Mouse (Mus musculus) liver, embryonic 15.5 days (tissue): Measurements from ENCODE around the gene Fam117a. TPM values are rescaled to one million over a fixed set of nuclear protein-coding genes. Genes with fewer than 3 reads are reported as not detected.
A peak's percentile ranks its signal among the peaks of the same experiment; 100 is the strongest.

Source experiments
- ATAC-seq: fragments of 200-750 bp; cut with Nextera tagmentation; 2 replicates; pipeline ENCODE4 v1.8.0; 2017; ENCODE audit warnings: moderate number of reproducible peaks, mild to moderate bottlenecking, moderate library complexity; ENCODE audit not compliant: insufficient read depth
- H3K27ac ChIP-seq: fragments of 300-500 bp; sonication (generic); replicated peaks from 2 replicates; pipeline ENCODE4 v1.5.1; 2015; ENCODE audit warnings: mild to moderate bottlenecking, inconsistent platforms
- H3K27me3 ChIP-seq: fragments of 300-500 bp; sonication (generic); 2 replicates; pipeline ENCODE4 v1.6.1; 2015; ENCODE audit warnings: mild to moderate bottlenecking, inconsistent platforms
- H3K36me3 ChIP-seq: fragments of 300-500 bp; sonication (generic); replicated peaks from 2 replicates; pipeline ENCODE4 v1.6.1; 2015; ENCODE audit warnings: moderate library complexity, mild to moderate bottlenecking, inconsistent platforms
- H3K4me1 ChIP-seq: fragments of 300-500 bp; sonication (generic); replicated peaks from 2 replicates; pipeline ENCODE4 v1.6.1; 2015; ENCODE audit warnings: inconsistent platforms
- H3K4me2 ChIP-seq: fragments of 300-500 bp; sonication (generic); 2 replicates; pipeline ENCODE4 v1.6.1; 2015; ENCODE audit warnings: moderate library complexity, mild to moderate bottlenecking, inconsistent platforms
- H3K4me3 ChIP-seq: fragments of 300-500 bp; sonication (generic); replicated peaks from 2 replicates; pipeline ENCODE4 v1.5.1; 2015; ENCODE audit warnings: mild to moderate bottlenecking, inconsistent platforms
- H3K9ac ChIP-seq: fragments of 300-500 bp; sonication (generic); 2 replicates; pipeline ENCODE4 v1.6.1; 2015; ENCODE audit warnings: moderate library complexity, mild to moderate bottlenecking, inconsistent platforms
- H3K9me3 ChIP-seq: fragments of 300-500 bp; sonication (generic); replicated peaks from 2 replicates; pipeline ENCODE4 v1.6.1; 2016; ENCODE audit warnings: inconsistent platforms
- WGBS: fragments of 180-500 bp; shearing (Covaris S2); methylation state at CpG from one replicate; pipeline ENCODE4 v1.1.7; 2015; ENCODE audit warnings: mixed read lengths; ENCODE audit not compliant: insufficient replicate concordance; 5-methylcytosine and 5-hydroxymethylcytosine counted together
- polyA plus RNA-seq: library from polyadenylated mRNA; unstranded; fragments of >200 nt; fragmentation: Nextera tagmentation; extraction: Ambion mirVana; gene quantifications from 2 replicates; pipeline ENCODE4 v1.2.1, GENCODE M21; 2015

Gene Fam117a
- polyA plus RNA-seq, 1 experiment from 2014 or later = 75.3 TPM

DNA sequence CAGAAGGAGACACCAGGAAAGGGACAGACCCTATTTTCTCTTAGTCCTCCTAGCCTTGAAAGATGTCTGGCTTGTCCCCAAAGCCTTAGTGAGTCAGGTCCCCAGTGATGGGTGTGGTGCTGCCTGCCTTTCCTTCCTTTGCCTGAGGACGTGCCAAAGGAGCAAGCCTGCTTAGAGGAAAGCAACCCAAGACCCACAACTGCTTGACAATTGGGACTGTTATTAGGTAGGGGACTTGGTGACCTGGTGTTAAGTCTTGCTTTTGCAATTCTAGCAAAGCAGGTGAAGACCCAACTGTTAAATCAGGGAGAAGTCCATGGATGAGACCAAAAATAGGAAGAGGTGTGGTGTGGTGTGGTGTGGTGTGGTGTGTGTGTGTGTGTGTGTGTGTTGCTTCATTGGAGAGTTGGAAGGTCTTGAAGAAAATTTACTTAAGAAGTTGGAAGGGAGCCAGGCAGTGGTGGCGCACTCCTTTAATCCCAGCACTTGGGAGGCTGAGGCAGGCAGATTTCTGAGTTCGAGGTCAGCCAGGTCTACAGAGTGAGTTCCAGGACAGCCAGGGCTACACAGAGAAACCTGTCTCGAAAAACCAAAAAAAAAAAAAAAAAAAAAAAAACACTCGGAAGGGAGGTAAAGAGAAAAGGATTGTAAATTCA is 46.6 kb downstream of the Fam117a start:
- H3K27ac ChIP-seq = peak overlapping the region; percentile 94
- peaks cover 42% of the 10 kb centered on the region for H3K4me1 ChIP-seq
- no peaks in the 10 kb centered on the region for H3K9me3 ChIP-seq
- WGBS = 72% methylated on average over 5 of the region's 5 CpGs
- H3K4me2 ChIP-seq = peak overlapping the region; percentile 77
- peaks cover 71% of the 10 kb centered on the region for H3K36me3 ChIP-seq
- no peaks in the 10 kb centered on the region for H3K27me3 ChIP-seq
- no peak overlapping the region for H3K4me3 ChIP-seq
- ATAC-seq = no peak
- H3K9ac ChIP-seq = no peak overlapping the region

DNA sequence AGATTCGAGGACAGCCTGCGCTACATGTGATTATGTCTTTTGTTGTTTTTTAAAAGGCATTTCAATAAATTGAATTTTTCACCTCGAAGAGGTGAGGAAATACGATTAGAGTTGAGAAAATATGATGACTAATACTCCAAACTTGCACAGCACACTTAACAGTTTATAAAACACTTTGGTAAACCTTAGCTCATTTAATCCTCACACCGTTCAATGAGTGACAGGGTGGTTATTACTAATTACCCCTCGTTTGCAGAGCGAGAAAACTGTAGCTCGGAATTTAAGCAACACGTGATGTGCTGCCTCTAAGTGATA is 47.1 kb downstream of the Fam117a start:
- Histone ChIP-seq H3K36me3 (peaks cover 71% of the 10 kb centered on the region), H3K9ac (peak overlapping the region; percentile 86), H3K4me1 (peaks cover 42% of the 10 kb centered on the region), H3K4me3 (peak overlapping the region; percentile 89), H3K27me3 (no peaks in the 10 kb centered on the region), H3K9me3 (no peaks in the 10 kb centered on the region), H3K4me2 (peak overlapping the region; percentile 77), H3K27ac (peak overlapping the region; percentile 94)
- WGBS = 32% methylated on average over 9 of the region's 9 CpGs
- no peak for ATAC-seq

DNA sequence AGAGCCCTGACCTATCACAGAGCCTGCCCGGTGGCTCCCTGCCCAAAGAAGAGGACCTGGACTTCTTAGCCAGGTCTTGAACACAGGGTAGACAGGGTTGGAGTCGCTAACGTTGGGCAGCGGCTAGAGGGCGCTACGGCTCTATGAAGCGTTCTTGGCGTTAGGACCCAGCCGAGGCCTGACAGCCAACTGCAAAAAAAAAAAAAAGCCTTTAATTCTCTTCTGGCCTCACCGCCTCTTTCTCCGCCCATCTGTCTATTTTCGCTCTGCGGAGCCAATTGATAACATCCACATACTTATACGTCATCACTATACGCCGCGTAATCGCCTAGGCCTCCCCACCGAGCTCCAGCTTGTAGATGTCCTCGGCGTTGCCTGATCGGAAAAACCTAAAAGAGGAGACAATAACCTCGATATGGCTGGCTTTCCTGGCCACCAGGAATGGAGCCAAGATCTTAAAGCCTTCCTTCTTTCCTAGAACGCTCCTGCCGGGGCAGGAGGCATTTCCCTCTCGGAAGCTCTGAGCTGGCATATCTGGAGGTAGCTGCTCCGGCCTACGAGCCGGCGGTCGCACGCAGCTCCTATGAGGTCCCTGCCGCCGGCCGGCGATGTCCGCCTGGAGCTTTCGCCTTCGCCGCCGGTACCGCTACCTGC is 47.6 kb downstream of the Fam117a start, which contains the start of gene Slc35b1:
Slc35b1 (plus strand) TSS at position 374 of the 654 bp plus-strand sequence.
- H3K4me1 ChIP-seq = peaks cover 42% of the 10 kb centered on the region
- H3K27ac ChIP-seq = peak within 1 kb of the TSS; percentile 94
- H3K9ac ChIP-seq = peak within 1 kb of the TSS; percentile 86
- H3K9me3 ChIP-seq = no peaks in the 10 kb centered on the region
- H3K36me3 ChIP-seq = peaks cover 71% of the 10 kb centered on the region
- WGBS = under 1% methylated on average over 42 of the region's 42 CpGs
- peak within 1 kb of the TSS; percentile 77 for H3K4me2 ChIP-seq
- no peaks in the 10 kb centered on the region for H3K27me3 ChIP-seq
- H3K4me3 ChIP-seq = peak within 1 kb of the TSS; percentile 89
- peak; percentile 94 for ATAC-seq

DNA sequence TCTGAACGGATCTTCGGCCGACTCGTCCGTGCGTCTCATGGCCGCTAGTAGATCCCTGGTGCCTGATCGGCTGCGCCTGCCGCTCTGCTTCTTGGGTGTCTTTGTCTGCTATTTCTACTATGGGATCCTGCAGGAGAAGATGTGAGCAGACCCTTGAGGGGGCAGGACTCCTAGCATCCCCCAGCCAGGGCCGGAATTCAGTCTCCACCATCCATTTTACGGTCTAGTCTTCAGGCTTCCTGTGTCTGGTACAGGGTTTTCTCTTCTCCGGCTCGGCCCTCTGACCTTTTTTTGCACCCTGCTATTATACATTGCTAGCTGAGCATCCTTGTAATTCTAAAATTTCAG is 48.1 kb downstream of the Fam117a start:
- Histone ChIP-seq H3K27ac (peak overlapping the region; percentile 94), H3K27me3 (no peaks in the 10 kb centered on the region), H3K4me1 (peaks cover 42% of the 10 kb centered on the region), H3K4me2 (peak overlapping the region; percentile 77), H3K36me3 (peaks cover 71% of the 10 kb centered on the region), H3K9ac (peak overlapping the region; percentile 86), H3K9me3 (no peaks in the 10 kb centered on the region), H3K4me3 (peak overlapping the region; percentile 89)
- WGBS = under 1% methylated on average over 14 of the region's 14 CpGs
- ATAC-seq = no peak

DNA sequence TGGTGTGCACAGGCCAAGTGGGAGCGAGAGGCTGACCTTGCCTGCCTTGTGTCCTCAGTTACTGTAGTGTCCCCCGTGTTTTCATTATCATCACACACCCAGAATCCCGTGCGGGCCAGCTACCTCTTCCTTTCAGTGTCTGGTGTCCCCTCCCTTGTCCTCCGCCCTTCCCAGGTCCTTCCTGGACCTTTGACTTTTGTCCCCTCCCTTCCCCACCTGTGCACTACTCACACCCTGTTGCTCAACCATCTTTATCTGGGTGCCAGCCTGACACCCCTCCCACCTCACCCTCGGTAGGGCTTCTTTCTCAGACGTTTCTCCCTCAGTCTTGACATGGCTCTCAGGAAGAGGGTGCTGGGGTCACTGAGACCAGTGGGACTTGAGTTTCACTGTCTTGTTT is 50.5 kb downstream of the Fam117a start:
- WGBS = 65% methylated on average over 7 of the region's 7 CpGs
- Histone ChIP-seq H3K4me2 (no peak overlapping the region), H3K36me3 (peaks cover 61% of the 10 kb centered on the region), H3K27me3 (no peaks in the 10 kb centered on the region), H3K9me3 (no peaks in the 10 kb centered on the region), H3K4me1 (peaks cover 37% of the 10 kb centered on the region), H3K4me3 (no peak overlapping the region), H3K27ac (no peak overlapping the region), H3K9ac (no peak overlapping the region)
- ATAC-seq = no peak

DNA sequence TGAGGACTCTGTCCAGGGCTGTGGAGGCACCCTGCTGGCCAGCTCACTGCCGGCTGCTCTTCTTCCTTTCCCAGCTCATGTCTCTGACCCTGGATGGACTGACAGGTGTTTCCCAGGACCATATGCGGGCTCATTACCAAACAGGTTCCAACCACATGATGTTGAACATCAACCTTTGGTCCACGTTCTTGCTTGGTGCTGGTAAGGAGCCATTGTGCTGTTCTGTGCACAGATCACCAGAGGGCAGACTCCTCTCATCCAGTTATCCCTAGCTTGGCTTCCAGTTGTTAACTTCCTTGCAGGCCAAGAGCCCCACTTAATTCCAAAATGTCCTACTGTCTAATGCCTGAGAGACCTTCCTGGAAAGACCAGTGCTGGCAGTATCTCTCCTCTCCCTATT is 52.2 kb downstream of the Fam117a start:
- Histone ChIP-seq H3K4me3 (no peak overlapping the region), H3K9ac (no peak overlapping the region), H3K36me3 (peaks cover 52% of the 10 kb centered on the region), H3K27me3 (no peaks in the 10 kb centered on the region), H3K4me2 (no peak overlapping the region), H3K27ac (no peak overlapping the region), H3K9me3 (no peaks in the 10 kb centered on the region), H3K4me1 (peaks cover 24% of the 10 kb centered on the region)
- no peak for ATAC-seq
- WGBS = 73% methylated on average over 3 of the region's 3 CpGs

DNA sequence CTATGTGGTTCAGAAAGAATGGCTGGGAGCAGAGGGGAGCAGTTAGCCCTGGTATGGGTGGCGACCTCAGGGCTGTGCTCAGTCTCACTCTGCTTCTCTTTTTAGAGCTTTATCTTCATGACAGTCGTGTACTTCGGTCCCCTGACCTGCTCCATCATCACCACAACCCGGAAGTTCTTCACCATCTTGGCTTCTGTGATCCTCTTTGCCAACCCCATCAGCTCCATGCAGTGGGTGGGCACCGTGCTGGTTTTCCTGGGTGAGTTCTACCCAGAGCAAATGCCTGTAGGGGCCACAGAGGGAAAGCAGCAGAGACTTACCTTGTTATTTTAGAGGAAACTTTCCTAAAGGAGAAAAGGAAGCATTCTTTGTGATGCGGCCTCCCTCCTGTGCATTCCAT is 53.6 kb downstream of the Fam117a start:
- Histone ChIP-seq H3K27me3 (no peaks in the 10 kb centered on the region), H3K27ac (no peak overlapping the region), H3K36me3 (peaks cover 52% of the 10 kb centered on the region), H3K4me1 (peaks cover 19% of the 10 kb centered on the region), H3K4me3 (no peak overlapping the region), H3K9me3 (no peaks in the 10 kb centered on the region), H3K4me2 (no peak overlapping the region), H3K9ac (no peak overlapping the region)
- ATAC-seq = no peak
- 82% methylated on average over 6 of the region's 6 CpGs for WGBS

DNA sequence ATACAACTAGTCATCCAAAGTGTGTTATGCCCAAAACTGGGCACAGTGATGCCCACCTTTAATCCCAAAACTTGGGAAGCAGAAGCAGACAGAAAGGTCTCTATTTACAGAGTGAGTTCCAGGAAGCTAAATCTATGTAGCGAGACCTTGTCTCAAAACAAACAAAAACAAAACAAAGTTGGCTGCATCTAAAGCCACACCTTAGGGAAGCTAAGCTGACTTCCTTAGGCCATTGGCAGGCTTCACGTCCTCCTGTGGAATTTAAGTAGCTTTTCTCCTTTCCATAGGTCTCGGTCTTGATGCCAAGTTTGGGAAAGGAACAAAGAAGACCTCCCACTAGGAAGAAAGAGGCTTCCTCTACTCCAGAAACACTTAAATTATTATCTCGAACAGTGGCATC is 54.4 kb downstream of the Fam117a start:
- 0 out of 2 replicates have a peak, but pooled peaks cover 6% of the 10 kb centered on the region for H3K27me3 ChIP-seq
- WGBS = 73% methylated on average over 4 of the region's 4 CpGs
- no peak overlapping the region for H3K4me2 ChIP-seq
- no peak for ATAC-seq
- H3K4me1 ChIP-seq = peaks cover 12% of the 10 kb centered on the region
- H3K4me3 ChIP-seq = no peak overlapping the region
- no peak overlapping the region for H3K27ac ChIP-seq
- no peak overlapping the region for H3K9ac ChIP-seq
- peaks cover 50% of the 10 kb centered on the region for H3K36me3 ChIP-seq
- no peaks in the 10 kb centered on the region for H3K9me3 ChIP-seq

DNA sequence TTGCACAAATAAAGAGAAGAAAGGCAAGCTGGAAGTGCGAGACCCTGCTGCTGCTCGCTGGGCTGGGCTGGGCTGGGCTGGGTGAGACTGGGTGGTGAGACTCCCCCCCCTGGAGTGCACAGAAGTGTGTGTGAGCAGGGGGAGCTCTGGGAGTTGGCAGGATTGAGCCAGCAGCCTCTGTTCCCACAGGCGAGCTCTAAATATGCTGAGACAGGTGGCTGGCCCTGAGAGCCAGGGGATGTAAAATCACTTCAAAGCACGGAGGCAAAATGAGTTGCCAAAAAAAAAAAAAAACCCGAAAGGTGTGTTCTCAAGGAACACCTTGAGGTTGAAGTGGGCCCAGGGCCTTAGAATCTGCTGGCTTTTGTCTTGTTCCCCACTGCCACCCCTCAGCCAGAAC is 54.9 kb downstream of the Fam117a start:
- Histone ChIP-seq H3K9me3 (no peaks in the 10 kb centered on the region), H3K27ac (no peak overlapping the region), H3K27me3 (0 out of 2 replicates have a peak, but pooled peaks cover 6% of the 10 kb centered on the region), H3K4me1 (peaks cover 7% of the 10 kb centered on the region), H3K4me3 (no peak overlapping the region), H3K36me3 (peaks cover 45% of the 10 kb centered on the region), H3K9ac (no peak overlapping the region), H3K4me2 (no peak overlapping the region)
- no peak for ATAC-seq
- 72% methylated on average over 5 of the region's 5 CpGs for WGBS

DNA sequence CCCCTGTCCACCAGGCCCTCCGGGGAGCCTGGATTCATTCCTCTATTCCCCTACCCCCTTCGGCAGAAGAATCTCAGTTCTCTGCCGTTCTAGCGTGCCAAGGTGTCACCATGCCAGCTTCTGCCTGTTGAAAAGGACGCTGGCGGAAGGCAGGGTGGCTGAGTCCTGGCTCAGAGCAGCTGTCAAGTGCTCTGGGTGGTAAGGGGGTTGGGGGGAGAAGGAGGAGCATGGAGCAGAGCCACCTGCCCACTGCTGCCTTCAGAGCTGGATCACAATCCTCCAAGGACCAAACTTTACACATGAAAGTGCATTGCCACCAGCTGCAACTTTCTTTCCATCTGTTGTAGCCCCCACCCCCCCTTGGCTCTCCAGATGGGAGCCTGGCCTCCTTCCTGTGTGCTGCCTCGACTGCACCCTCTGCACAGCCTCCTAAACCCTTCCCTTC is 55.4 kb downstream of the Fam117a start:
- H3K27ac ChIP-seq = no peak overlapping the region
- no peak for ATAC-seq

DNA sequence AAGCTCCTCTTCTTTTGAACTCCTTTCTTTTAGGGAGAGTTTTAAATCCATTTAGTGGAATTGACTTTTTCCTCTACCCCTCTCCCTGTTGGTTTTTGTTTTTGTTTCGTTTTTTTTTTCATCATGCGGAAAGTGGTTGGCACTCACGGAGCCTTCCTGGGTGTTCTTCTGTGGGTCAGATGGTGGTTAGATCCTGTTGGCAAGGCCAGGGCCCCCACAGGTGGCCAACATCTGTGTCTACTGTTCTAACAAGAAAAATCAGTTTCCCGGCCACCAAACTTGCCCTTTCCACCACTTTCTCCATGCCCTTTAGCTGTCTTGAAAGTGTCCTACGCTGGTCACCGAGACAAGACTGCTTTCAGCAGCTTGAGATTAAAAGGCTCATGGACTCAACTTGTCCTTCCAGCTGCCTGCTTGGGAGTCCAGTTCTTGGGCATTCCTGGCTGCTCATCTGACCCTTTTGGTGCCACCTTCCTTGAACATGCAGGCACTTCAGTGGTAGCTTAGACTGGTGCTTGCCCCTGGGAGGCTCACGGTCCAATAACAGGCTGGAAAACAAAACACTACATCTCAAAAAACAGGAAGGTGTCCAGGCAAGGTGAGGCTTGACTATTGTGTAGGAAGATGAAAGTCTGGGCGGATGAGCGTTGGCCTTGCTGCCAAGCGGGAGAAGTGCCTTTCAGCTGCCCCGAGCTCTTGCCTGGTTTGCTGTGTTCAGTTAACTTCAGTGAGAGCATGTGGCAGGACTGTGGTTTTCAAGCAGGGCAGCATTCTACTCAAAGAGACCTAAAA is 56.1 kb downstream of the Fam117a start:
- no peak for ATAC-seq
- 73% methylated on average over 11 of the region's 11 CpGs for WGBS
- H3K9ac ChIP-seq = no peak overlapping the region
- H3K4me1 ChIP-seq = no peaks in the 10 kb centered on the region
- no peak overlapping the region for H3K27ac ChIP-seq
- no peaks in the 10 kb centered on the region for H3K9me3 ChIP-seq
- H3K27me3 ChIP-seq = 0 out of 2 replicates have a peak, but pooled peaks cover 6% of the 10 kb centered on the region
- H3K4me3 ChIP-seq = no peak overlapping the region
- H3K4me2 ChIP-seq = no peak overlapping the region
- peaks cover 34% of the 10 kb centered on the region for H3K36me3 ChIP-seq

More for the DNA sequence above, 55.4 kb downstream of the Fam117a start:
- H3K9me3 ChIP-seq = no peaks in the 10 kb centered on the region
- H3K4me2 ChIP-seq = no peak overlapping the region
- H3K9ac ChIP-seq = no peak overlapping the region
- 0 out of 2 replicates have a peak, but pooled peaks cover 6% of the 10 kb centered on the region for H3K27me3 ChIP-seq
- no peak overlapping the region for H3K4me3 ChIP-seq
- 57% methylated on average over 7 of the region's 7 CpGs for WGBS
- peaks cover 3% of the 10 kb centered on the region; the same call in 1 of the 2 replicates for H3K4me1 ChIP-seq
- peaks cover 41% of the 10 kb centered on the region for H3K36me3 ChIP-seq
